Mouse (Mus musculus) brain, embryonic 14.5 days (tissue): ENCODE measurements at regions not wholly inside any gene's neighbourhood (a gene's known extent, or its start where the extent isn't known, plus 50 kb on each side); places are given as distances from the start of the nearest gene placed in this dataset.

ENCODE experiments used
- CTCF ChIP-seq: fragments of 200-500 bp; IDR thresholded peaks from 2 replicates; pipeline ENCODE4 v1.5.1; 2012; ENCODE audit warnings: inconsistent platforms, mild to moderate bottlenecking, moderate library complexity, borderline replicate concordance; ENCODE audit not compliant: insufficient read depth, insufficient read length; ENCODE audit errors: extremely low read depth
- POLR2A ChIP-seq: fragments of 200-500 bp; IDR thresholded peaks from 2 replicates; pipeline ENCODE4 v1.6.1; 2012; ENCODE audit warnings: mild to moderate bottlenecking, inconsistent platforms, borderline replicate concordance; ENCODE audit not compliant: poor library complexity, insufficient read depth, insufficient read length, severe bottlenecking; ENCODE audit errors: extremely low read depth

DNA sequence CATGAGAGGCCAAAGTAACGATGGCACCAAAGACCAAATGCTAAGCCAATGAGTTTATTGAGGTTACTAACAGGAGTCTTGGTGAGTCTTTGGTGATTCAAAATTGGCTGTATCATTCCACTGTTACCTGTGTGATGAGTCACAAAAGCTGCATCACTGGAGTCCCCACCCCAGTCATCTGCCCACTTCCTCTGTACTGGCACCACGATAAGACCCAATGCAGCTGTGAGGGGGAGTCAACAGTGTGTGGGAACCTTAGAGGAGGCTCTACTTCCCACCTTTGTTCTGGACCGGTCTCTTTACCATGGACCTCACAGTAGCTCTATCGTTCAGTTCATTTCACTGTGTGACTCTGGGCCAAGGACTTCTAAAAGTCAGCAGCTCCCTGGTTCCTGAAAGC is 657.2 kb downstream of the Tmem114 start:
- no peak for TF ChIP-seq CTCF
- no peak for TF ChIP-seq POLR2A
